In genomic region chr12:103437601-103438000, GRCm38 (mm10) we compare ENCODE assay signal across 28 mouse cellular contexts. TPM values are rescaled to one million over a fixed set of nuclear protein-coding genes. Genes with fewer than 3 reads are reported as not detected.
DNase-seq lines count a peak whose midpoint lies in the region; ATAC-seq and TF ChIP-seq lines count a peak whose summit lies in the region.
"Had no signal": no experiment of that assay in that cellular context is flagged by ENCODE, and none has a peak within 500 bp of the region (broad histone marks: within the 10 kb centered on the region; RNA-seq: fewer than 3 reads in every experiment).

No protein-coding gene starts in this region.

- no peaks in the 10 kb centered on the region for H3K36me3 ChIP-seq in limb, embryonic 14.5 days (ENCODE audit: control insufficient read depth, insufficient read depth, low read length)
- H3K36me3 ChIP-seq in limb, embryonic 10.5 days, result no peaks in the 10 kb centered on the region
- peaks cover 36 to 72% of the 10 kb centered on the region in 2 experiments for H3K36me3 ChIP-seq in CH12.LX (replicated peaks in 1 of 2; ENCODE audit: control insufficient read depth in 1 of 2, insufficient read depth in 1 of 2, low read length in 1 of 2)
- peaks cover 0 to 5% of the 10 kb centered on the region in 2 experiments; a peak in 3 of 4 replicates for H3K36me3 ChIP-seq in MEL (ENCODE audit: control insufficient read depth in 1 of 2, insufficient read depth in 2 of 2, low read length in 2 of 2)
- H3K36me3 ChIP-seq in midbrain, embryonic 10.5 days, result no peaks in the 10 kb centered on the region
- no peaks in the 10 kb centered on the region for H3K36me3 ChIP-seq in midbrain, embryonic 14.5 days (ENCODE audit: control insufficient read depth, insufficient read depth, low read length)
- H3K36me3 ChIP-seq: embryonic facial prominence, embryonic 15.5 days; forebrain, embryonic 10.5 days; hindbrain, embryonic 15.5 days; limb, embryonic 12.5 days; lung, embryonic 15.5 days; midbrain, embryonic 13.5 days; neural tube, embryonic 12.5 days had no signal

- TF ChIP-seq CTCF in CH12.LX (conservative IDR thresholded peaks at IDR 0.05 in 1 of 2, IDR thresholded peaks at IDR 0.05 in 1 of 2; ENCODE audit: low read depth in 2 of 2, low read length in 2 of 2) (no peak), MEL (IDR thresholded peaks at IDR 0.05 in 2 of 3, conservative IDR thresholded peaks at IDR 0.05 in 1 of 3; ENCODE audit: control insufficient read depth in 1 of 3, insufficient read depth in 1 of 3, low read depth in 2 of 3, low read length in 3 of 3, poor library complexity in 1 of 3, severe bottlenecking in 1 of 3) (no peak)

- H3K27ac ChIP-seq in limb, embryonic 14.5 days (replicated peaks; ENCODE audit: low read depth, low read length), result no peak overlapping the region
- H3K27ac ChIP-seq in limb, embryonic 10.5 days, result no peak overlapping the region
- H3K27ac ChIP-seq in CH12.LX (ENCODE audit: insufficient read depth, low read depth), result peak overlapping the region; percentile 71
- H3K27ac ChIP-seq in MEL (ENCODE audit: control insufficient read depth, low read depth, low read length), result no peak overlapping the region
- no peak overlapping the region for H3K27ac ChIP-seq in midbrain, embryonic 10.5 days (replicated peaks)
- no peak overlapping the region for H3K27ac ChIP-seq in midbrain, embryonic 14.5 days (replicated peaks; ENCODE audit: low read depth, low read length)
- H3K27ac ChIP-seq: embryonic facial prominence, embryonic 15.5 days; forebrain, embryonic 10.5 days; hindbrain, embryonic 15.5 days; limb, embryonic 12.5 days; liver, embryonic 14.5 days; lung, embryonic 15.5 days; midbrain, embryonic 13.5 days; neural tube, embryonic 12.5 days had no signal

- no peak for ATAC-seq in limb, embryonic 14.5 days (ENCODE audit: low FRiP score, low read depth)
- no peak for ATAC-seq in midbrain, embryonic 14.5 days (ENCODE audit: low FRiP score, low TSS enrichment)
- ATAC-seq: forebrain, postnatal 0 days; midbrain, embryonic 13.5 days had no signal

- no peak overlapping the region for H3K9ac ChIP-seq in limb, embryonic 14.5 days (ENCODE audit: low read depth, low read length, severe bottlenecking)
- no peak overlapping the region; the same call in 1 of the 2 replicates for H3K9ac ChIP-seq in CH12.LX (ENCODE audit: insufficient read depth, low read depth)
- no peak overlapping the region for H3K9ac ChIP-seq in MEL (ENCODE audit: control insufficient read depth, low read depth, low read length, poor library complexity, severe bottlenecking)
- H3K9ac ChIP-seq in midbrain, embryonic 14.5 days (replicated peaks; ENCODE audit: low read length), result no peak overlapping the region
- H3K9ac ChIP-seq: embryonic facial prominence, embryonic 15.5 days; forebrain, postnatal 0 days; hindbrain, embryonic 15.5 days; limb, embryonic 12.5 days; liver, embryonic 14.5 days; lung, embryonic 15.5 days; midbrain, embryonic 13.5 days; neural tube, embryonic 12.5 days had no signal

- TF ChIP-seq POLR2A in limb, embryonic 14.5 days (IDR thresholded peaks at IDR 0.05; ENCODE audit: borderline replicate concordance, extremely low read depth, insufficient read depth, insufficient read length), result no peak
- TF ChIP-seq POLR2A in CH12.LX (IDR thresholded peaks at IDR 0.05; ENCODE audit: low read depth, low read length), result no peak
- no peak for TF ChIP-seq POLR2A in MEL (IDR thresholded peaks at IDR 0.05; ENCODE audit: control insufficient read depth in 1 of 2, insufficient read depth in 1 of 2, low read depth in 1 of 2, low read length in 2 of 2, poor library complexity in 1 of 2)

- dilution Hi-C loops in CH12.LX (cut with MboI; ENCODE audit: extremely low pct_ligation_motif_present, extremely low pct_unique_long_range_greater_than_20kb, low sequenced_read_pairs), result no loop called here

- H3K4me1 ChIP-seq in limb, embryonic 14.5 days (ENCODE audit: control insufficient read depth, insufficient read depth, low read length), result 0 out of 2 replicates have a peak, but pooled peaks cover 4% of the 10 kb centered on the region
- no peaks in the 10 kb centered on the region; the same call in 1 of the 2 replicates for H3K4me1 ChIP-seq in limb, embryonic 10.5 days
- H3K4me1 ChIP-seq in CH12.LX (ENCODE audit: control insufficient read depth in 1 of 2, insufficient read depth in 2 of 2) (peaks cover 25 to 71% of the 10 kb centered on the region in 2 experiments), MEL (ENCODE audit: control insufficient read depth in 1 of 2, insufficient read depth in 2 of 2, low read length in 2 of 2) (peaks cover 3 to 14% of the 10 kb centered on the region in 2 experiments; a peak in 3 of 4 replicates)
- H3K4me1 ChIP-seq in midbrain, embryonic 10.5 days, result 0 out of 2 replicates have a peak, but pooled peaks cover 2% of the 10 kb centered on the region
- H3K4me1 ChIP-seq in midbrain, embryonic 14.5 days (ENCODE audit: control insufficient read depth, insufficient read depth, low read length), result no peaks in the 10 kb centered on the region
- H3K4me1 ChIP-seq: embryonic facial prominence, embryonic 15.5 days; forebrain, embryonic 10.5 days; hindbrain, embryonic 15.5 days; limb, embryonic 12.5 days; lung, embryonic 15.5 days; midbrain, embryonic 13.5 days; neural tube, embryonic 12.5 days had no signal

- 75% methylated on average over 1 of the region's 1 CpGs for WGBS in limb, embryonic 14.5 days
- 95% methylated on average over 1 of the region's 1 CpGs for WGBS in limb, embryonic 10.5 days
- WGBS in midbrain, embryonic 10.5 days, result 88% methylated on average over 1 of the region's 1 CpGs
- 96% methylated on average over 1 of the region's 1 CpGs for WGBS in midbrain, embryonic 14.5 days

- no peaks in the 10 kb centered on the region for H3K27me3 ChIP-seq in limb, embryonic 14.5 days (ENCODE audit: control insufficient read depth, insufficient read depth, low read length)
- H3K27me3 ChIP-seq in limb, embryonic 10.5 days (ENCODE audit: low read depth, poor library complexity, severe bottlenecking), result no peaks in the 10 kb centered on the region
- H3K27me3 ChIP-seq in CH12.LX (replicated peaks), result no peaks in the 10 kb centered on the region
- H3K27me3 ChIP-seq in MEL (ENCODE audit: control insufficient read depth in 1 of 2, insufficient read depth in 2 of 2, low read length in 2 of 2), result no peaks in the 10 kb centered on the region
- H3K27me3 ChIP-seq in midbrain, embryonic 10.5 days (ENCODE audit: low read depth, poor library complexity, severe bottlenecking), result no peaks in the 10 kb centered on the region
- no peaks in the 10 kb centered on the region for H3K27me3 ChIP-seq in midbrain, embryonic 14.5 days (ENCODE audit: control insufficient read depth, insufficient read depth, low read length)
- H3K27me3 ChIP-seq: embryonic facial prominence, embryonic 15.5 days; hindbrain, embryonic 15.5 days; limb, embryonic 12.5 days; lung, embryonic 15.5 days; midbrain, embryonic 13.5 days; neural tube, embryonic 12.5 days had no signal

- TF ChIP-seq EP300 in CH12.LX (IDR thresholded peaks at IDR 0.05; ENCODE audit: low read length) (peak; percentile 10; the same call in 1 of the 2 replicates), MEL (IDR thresholded peaks at IDR 0.05; ENCODE audit: low read depth in 1 of 2, low read length in 2 of 2) (no peak)

- no peaks in the 10 kb centered on the region for H3K9me3 ChIP-seq in limb, embryonic 14.5 days (ENCODE audit: control insufficient read depth, low read length)
- H3K9me3 ChIP-seq in limb, embryonic 10.5 days (replicated peaks), result no peaks in the 10 kb centered on the region
- H3K9me3 ChIP-seq in CH12.LX (replicated peaks; ENCODE audit: low read length) (no peaks in the 10 kb centered on the region), MEL (replicated peaks; ENCODE audit: insufficient read depth, low read length) (no peaks in the 10 kb centered on the region)
- no peaks in the 10 kb centered on the region for H3K9me3 ChIP-seq in midbrain, embryonic 10.5 days (replicated peaks)
- no peaks in the 10 kb centered on the region for H3K9me3 ChIP-seq in midbrain, embryonic 14.5 days (ENCODE audit: control insufficient read depth, low read length)
- H3K9me3 ChIP-seq: embryonic facial prominence, embryonic 15.5 days; forebrain, embryonic 10.5 days; hindbrain, embryonic 15.5 days; limb, embryonic 12.5 days; lung, embryonic 15.5 days; midbrain, embryonic 13.5 days; neural tube, embryonic 12.5 days had no signal

- TF ChIP-seq RAD21 in CH12.LX (IDR thresholded peaks at IDR 0.05; ENCODE audit: low read depth, low read length) (no peak), MEL (IDR thresholded peaks at IDR 0.05; ENCODE audit: low read depth, low read length) (no peak)

- in situ Hi-C loops in CH12.LX (cut with MboI; ENCODE audit: low pct_ligation_motif_present, low pct_unique_long_range_greater_than_20kb, low sequenced_read_pairs), result no loop called here

- H3K4me2 ChIP-seq in limb, embryonic 14.5 days (replicated peaks; ENCODE audit: low read depth, low read length, severe bottlenecking), result no peak overlapping the region
- 0 out of 2 replicates have a peak overlapping the region, but pooled peaks have one; percentile 22 for H3K4me2 ChIP-seq in CH12.LX (ENCODE audit: insufficient read depth, low read depth, poor library complexity, severe bottlenecking)
- H3K4me2 ChIP-seq in midbrain, embryonic 14.5 days (ENCODE audit: low read length), result no peak overlapping the region
- H3K4me2 ChIP-seq: embryonic facial prominence, embryonic 15.5 days; hindbrain, embryonic 15.5 days; limb, embryonic 12.5 days; lung, embryonic 15.5 days; midbrain, embryonic 13.5 days; neural tube, embryonic 12.5 days had no signal

- H3K4me3 ChIP-seq in limb, embryonic 14.5 days (replicated peaks; ENCODE audit: low read length), result no peak overlapping the region
- H3K4me3 ChIP-seq in limb, embryonic 10.5 days, result no peak overlapping the region
- H3K4me3 ChIP-seq in CH12.LX (replicated peaks in 1 of 3; ENCODE audit: low read depth in 2 of 3, low read length in 2 of 3, poor library complexity in 1 of 3), result no peak overlapping the region
- H3K4me3 ChIP-seq in MEL (ENCODE audit: control insufficient read depth in 1 of 2, insufficient read depth in 1 of 2, low read depth in 2 of 2, low read length in 2 of 2), result no peak overlapping the region
- H3K4me3 ChIP-seq in midbrain, embryonic 10.5 days, result no peak overlapping the region
- H3K4me3 ChIP-seq in midbrain, embryonic 14.5 days (replicated peaks; ENCODE audit: low read depth, low read length), result no peak overlapping the region
- H3K4me3 ChIP-seq: embryonic facial prominence, embryonic 15.5 days; forebrain, embryonic 10.5 days; hindbrain, embryonic 15.5 days; limb, embryonic 12.5 days; lung, embryonic 15.5 days; midbrain, embryonic 13.5 days; neural tube, embryonic 12.5 days had no signal

- no peaks in the 10 kb centered on the region; the same call in 1 of the 2 replicates for H3K79me2 ChIP-seq in CH12.LX (replicated peaks; ENCODE audit: control insufficient read depth, extremely low read depth, insufficient read depth, poor library complexity, severe bottlenecking)
- H3K79me2 ChIP-seq in MEL (ENCODE audit: control insufficient read depth, insufficient read depth, low read length, poor library complexity), result no peaks in the 10 kb centered on the region

- DNase-seq in limb, embryonic 14.5 days (ENCODE audit: low spot score), result peak; percentile 3
- no peak for DNase-seq in limb, embryonic 10.5 days (ENCODE audit: low spot score)
- DNase-seq in CH12.LX (ENCODE audit: extremely low read depth), result peak; percentile 65
- peak; percentile 32 for DNase-seq in MEL (ENCODE audit: low read depth, low spot score)
- peak; percentile 86 for DNase-seq in gonadal fat pad, adult 2 months (ENCODE audit: low read depth)
- no peak for DNase-seq in midbrain, embryonic 10.5 days (ENCODE audit: low spot score)
- DNase-seq in midbrain, embryonic 14.5 days, result no peak
- DNase-seq in thymus, postnatal 0 days (ENCODE audit: low spot score), result no peak
- DNase-seq: cerebellum, adult 9-10 months; forebrain, postnatal 0 days; gastrocnemius, postnatal 14 days; kidney, adult 2 months; kidney, postnatal 10 days; lung, postnatal 36 days; right cerebral cortex, postnatal 14 days; thymus, adult 2 months had no signal

RNA-seq across cellular contexts. Expression of gene Ifi27, which starts 3.6 kb away (rescaled TPM):
- 87.1 and 100 TPM in 2 replicates for polyA plus RNA-seq in limb, embryonic 14.5 days (2012; rRNA removed)
- 49.5 and 50.5 TPM in 2 replicates for polyA plus RNA-seq in limb, embryonic 14.5 days (2014; fragmentation: Nextera tagmentation; extraction: Ambion mirVana)
- polyA plus RNA-seq in limb, embryonic 10.5 days (2016; fragmentation: Nextera tagmentation; extraction: Ambion mirVana), result 0.34 and 0.68 TPM in 2 replicates
- total RNA-seq in CH12.LX (2012; rRNA removed) (143 and 198 TPM in 2 replicates), CH12.LX (2014; rRNA removed) (135 and 150 TPM in 2 replicates), MEL (2012; rRNA removed) (62.7 and 103 TPM in 2 replicates)
- polyA plus RNA-seq in CH12.LX (2012; ENCODE audit: insufficient read length, low read depth) (132 and 142 TPM in 2 replicates), MEL (2012; ENCODE audit: insufficient read depth in 1 of 2, insufficient read length in 2 of 2, low read depth in 1 of 2, low replicate concordance in 2 of 2, missing spikeins in 1 of 2) (100 to 1,000 TPM in 1 of 2 experiments, not detected in 1; 105 TPM)
- 378 and 701 TPM in 2 replicates for polyA plus RNA-seq in gonadal fat pad, adult 2 months (2012; rRNA removed)
- polyA plus RNA-seq in midbrain, embryonic 10.5 days (2016; fragmentation: Nextera tagmentation; extraction: Ambion mirVana), result 0.75 and 1.4 TPM in 2 replicates
- 5.8 and 9.4 TPM in 2 replicates for polyA plus RNA-seq in midbrain, embryonic 14.5 days (2014; fragmentation: Nextera tagmentation; extraction: Ambion mirVana)
- 160 and 162 TPM in 2 replicates for polyA plus RNA-seq in thymus, postnatal 0 days (2015; fragmentation: Nextera tagmentation; extraction: Ambion mirVana)

RNA-seq across cellular contexts. Expression of gene Ifi27l2a, which starts 5.9 kb away (rescaled TPM):
- 10.2 and 14.8 TPM in 2 replicates for polyA plus RNA-seq in limb, embryonic 14.5 days (2012; rRNA removed)
- polyA plus RNA-seq in limb, embryonic 14.5 days (2014; fragmentation: Nextera tagmentation; extraction: Ambion mirVana), result 12.3 and 14.0 TPM in 2 replicates
- polyA plus RNA-seq in limb, embryonic 10.5 days (2016; fragmentation: Nextera tagmentation; extraction: Ambion mirVana), result 0.59 and 1.1 TPM in 2 replicates
- 116 and 133 TPM in 2 replicates for total RNA-seq in CH12.LX (2012; rRNA removed)
- total RNA-seq in CH12.LX (2014; rRNA removed), result 262 and 289 TPM in 2 replicates
- polyA plus RNA-seq in CH12.LX (2012; ENCODE audit: insufficient read length, low read depth), result 81.1 and 83.9 TPM in 2 replicates
- 3.2 and 4.4 TPM in 2 replicates for total RNA-seq in MEL (2012; rRNA removed)
- 1 to 10 TPM in 1 of 2 experiments, not detected in 1; 3.5 TPM for polyA plus RNA-seq in MEL (2012; ENCODE audit: insufficient read depth in 1 of 2, insufficient read length in 2 of 2, low read depth in 1 of 2, low replicate concordance in 2 of 2, missing spikeins in 1 of 2)
- 892 and 1,846 TPM in 2 replicates for polyA plus RNA-seq in gonadal fat pad, adult 2 months (2012; rRNA removed)
- polyA plus RNA-seq in midbrain, embryonic 10.5 days (2016; fragmentation: Nextera tagmentation; extraction: Ambion mirVana), result 0.48 and 1.4 TPM in 2 replicates
- 12.8 TPM in 1 of 2 replicates, not detected in the other for polyA plus RNA-seq in midbrain, embryonic 14.5 days (2014; fragmentation: Nextera tagmentation; extraction: Ambion mirVana)
- polyA plus RNA-seq in thymus, postnatal 0 days (2015; fragmentation: Nextera tagmentation; extraction: Ambion mirVana), result 299 and 338 TPM in 2 replicates

RNA-seq across cellular contexts. Expression of gene Ddx24, which starts 12.0 kb away (rescaled TPM):
- 44.1 and 53.2 TPM in 2 replicates for polyA plus RNA-seq in limb, embryonic 14.5 days (2012; rRNA removed)
- 81.5 and 91.3 TPM in 2 replicates for polyA plus RNA-seq in limb, embryonic 14.5 days (2014; fragmentation: Nextera tagmentation; extraction: Ambion mirVana)
- polyA plus RNA-seq in limb, embryonic 10.5 days (2016; fragmentation: Nextera tagmentation; extraction: Ambion mirVana), result 92.5 and 101 TPM in 2 replicates
- total RNA-seq in CH12.LX (2012; rRNA removed) (76.2 and 91.3 TPM in 2 replicates), CH12.LX (2014; rRNA removed) (83.0 and 87.9 TPM in 2 replicates), MEL (2012; rRNA removed) (107 and 113 TPM in 2 replicates)
- polyA plus RNA-seq in CH12.LX (2012; ENCODE audit: insufficient read length, low read depth) (125 and 150 TPM in 2 replicates), MEL (2012; ENCODE audit: insufficient read depth in 1 of 2, insufficient read length in 2 of 2, low read depth in 1 of 2, low replicate concordance in 2 of 2, missing spikeins in 1 of 2) (100 to 1,000 TPM; 124 to 876 TPM)
- polyA plus RNA-seq in gonadal fat pad, adult 2 months (2012; rRNA removed), result 46.4 and 50.1 TPM in 2 replicates
- 100 and 101 TPM in 2 replicates for polyA plus RNA-seq in midbrain, embryonic 10.5 days (2016; fragmentation: Nextera tagmentation; extraction: Ambion mirVana)
- polyA plus RNA-seq in midbrain, embryonic 14.5 days (2014; fragmentation: Nextera tagmentation; extraction: Ambion mirVana), result 112 and 140 TPM in 2 replicates
- polyA plus RNA-seq in thymus, postnatal 0 days (2015; fragmentation: Nextera tagmentation; extraction: Ambion mirVana), result 139 and 165 TPM in 2 replicates

RNA-seq across cellular contexts. Expression of gene Ifi27l2b, which starts 19.4 kb away (rescaled TPM):
- polyA plus RNA-seq in limb, embryonic 14.5 days (2012; rRNA removed), result not detected in 2 replicates
- polyA plus RNA-seq in limb, embryonic 14.5 days (2014; fragmentation: Nextera tagmentation; extraction: Ambion mirVana), result not detected in 2 replicates
- polyA plus RNA-seq in limb, embryonic 10.5 days (2016; fragmentation: Nextera tagmentation; extraction: Ambion mirVana), result not detected in 2 replicates
- total RNA-seq in CH12.LX (2012; rRNA removed) (not detected in 2 replicates), CH12.LX (2014; rRNA removed) (not detected in 2 replicates), MEL (2012; rRNA removed) (not detected in 2 replicates)
- polyA plus RNA-seq in CH12.LX (2012; ENCODE audit: insufficient read length, low read depth) (not detected in 2 replicates), MEL (2012; ENCODE audit: insufficient read depth in 1 of 2, insufficient read length in 2 of 2, low read depth in 1 of 2, low replicate concordance in 2 of 2, missing spikeins in 1 of 2) (under 1 TPM in 1 of 2 experiments, not detected in 1; 0.07 TPM)
- 0.09 TPM in 1 of 2 replicates, not detected in the other for polyA plus RNA-seq in gonadal fat pad, adult 2 months (2012; rRNA removed)
- not detected in 2 replicates for polyA plus RNA-seq in midbrain, embryonic 10.5 days (2016; fragmentation: Nextera tagmentation; extraction: Ambion mirVana)
- not detected in 2 replicates for polyA plus RNA-seq in midbrain, embryonic 14.5 days (2014; fragmentation: Nextera tagmentation; extraction: Ambion mirVana)
- polyA plus RNA-seq in thymus, postnatal 0 days (2015; fragmentation: Nextera tagmentation; extraction: Ambion mirVana), result 0.25 and 0.46 TPM in 2 replicates
- total RNA-seq: forebrain, postnatal 0 days; gastrocnemius, postnatal 14 days; hematopoietic stem cell, adult 5-6 weeks; layer of hippocampus, postnatal 25 days; left cerebral cortex, postnatal 10 days had no signal
- polyA plus RNA-seq: brain, embryonic 14.5 days; forebrain, embryonic 10.5 days; forebrain, postnatal 0 days; hindbrain, embryonic 15.5 days; limb, embryonic 12.5 days; liver, embryonic 14.5 days; lung, embryonic 15.5 days; midbrain, embryonic 13.5 days; neural tube, embryonic 12.5 days had no signal

RNA-seq across cellular contexts. Expression of gene 9330161L09Rik, which starts 30.0 kb away (rescaled TPM):
- 0.47 and 1.0 TPM in 2 replicates for polyA plus RNA-seq in limb, embryonic 14.5 days (2012; rRNA removed)
- polyA plus RNA-seq in limb, embryonic 14.5 days (2014; fragmentation: Nextera tagmentation; extraction: Ambion mirVana), result 0.32 and 0.68 TPM in 2 replicates
- polyA plus RNA-seq in limb, embryonic 10.5 days (2016; fragmentation: Nextera tagmentation; extraction: Ambion mirVana), result 0.25 and 0.76 TPM in 2 replicates
- 0.34 and 1.2 TPM in 2 replicates for total RNA-seq in CH12.LX (2012; rRNA removed)
- 0.24 and 0.50 TPM in 2 replicates for total RNA-seq in CH12.LX (2014; rRNA removed)
- 0.33 and 0.54 TPM in 2 replicates for polyA plus RNA-seq in CH12.LX (2012; ENCODE audit: insufficient read length, low read depth)
- 0.98 and 2.1 TPM in 2 replicates for total RNA-seq in MEL (2012; rRNA removed)
- 1 to 10 TPM in 1 of 2 experiments, not detected in 1; 1.8 TPM for polyA plus RNA-seq in MEL (2012; ENCODE audit: insufficient read depth in 1 of 2, insufficient read length in 2 of 2, low read depth in 1 of 2, low replicate concordance in 2 of 2, missing spikeins in 1 of 2)
- polyA plus RNA-seq in gonadal fat pad, adult 2 months (2012; rRNA removed), result 0.80 and 1.2 TPM in 2 replicates
- 0.47 and 0.89 TPM in 2 replicates for polyA plus RNA-seq in midbrain, embryonic 10.5 days (2016; fragmentation: Nextera tagmentation; extraction: Ambion mirVana)
- 1.6 and 2.2 TPM in 2 replicates for polyA plus RNA-seq in midbrain, embryonic 14.5 days (2014; fragmentation: Nextera tagmentation; extraction: Ambion mirVana)
- polyA plus RNA-seq in thymus, postnatal 0 days (2015; fragmentation: Nextera tagmentation; extraction: Ambion mirVana), result 0.14 and 0.21 TPM in 2 replicates
- polyA plus RNA-seq: lung, embryonic 15.5 days had no signal

Comparison
In these comparisons a context has a peak if more than half of its experiments do, and no peak if none do; other contexts are left out.
1. DNase-seq: peak in limb, embryonic 14.5 days (single experiment), CH12.LX (single experiment), MEL (single experiment) and gonadal fat pad, adult 2 months (single experiment); none in limb, embryonic 10.5 days (single experiment), midbrain, embryonic 10.5 days (single experiment), midbrain, embryonic 14.5 days (single experiment) and thymus, postnatal 0 days (single experiment).